14 mouse cellular contexts compared by ENCODE assay signal in the genomic region with DNA sequence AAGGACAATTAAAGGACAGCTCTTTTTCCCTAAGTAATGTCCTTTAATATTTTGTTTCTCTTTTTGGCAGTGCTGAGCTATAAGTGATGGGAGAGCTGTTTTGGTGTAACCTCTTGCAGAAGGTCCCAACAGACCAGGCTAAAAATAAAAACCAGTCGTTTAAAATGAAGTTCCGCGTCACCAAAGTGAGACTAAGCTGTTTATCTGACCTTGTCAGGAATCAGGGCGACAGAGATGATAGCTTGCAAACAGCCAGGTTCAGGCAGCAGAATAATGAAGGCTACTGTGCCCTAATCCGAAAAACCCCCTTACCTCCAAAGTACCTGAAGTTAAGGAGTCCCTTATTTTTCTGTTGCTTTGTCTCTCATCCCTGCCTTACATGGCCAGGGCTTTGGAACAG. TPM values are rescaled to one million over a fixed set of nuclear protein-coding genes. Genes with fewer than 3 reads are reported as not detected.
DNase-seq lines count a peak whose midpoint lies in the region; ATAC-seq and TF ChIP-seq lines count a peak whose summit lies in the region.
"Had no signal": no experiment of that assay in that cellular context is flagged by ENCODE, and none has a peak within 500 bp of the region (broad histone marks: within the 10 kb centered on the region; RNA-seq: fewer than 3 reads in every experiment).

No protein-coding gene starts in this region.

- peak overlapping the region; percentile 69 for H3K9ac ChIP-seq in heart, embryonic 13.5 days
- H3K9ac ChIP-seq in liver, embryonic 15.5 days, result 0 out of 2 replicates have a peak overlapping the region, but pooled peaks have one; percentile 10
- H3K9ac ChIP-seq: intestine, embryonic 15.5 days; stomach, embryonic 15.5 days had no signal

- no peak for ATAC-seq in heart, embryonic 13.5 days (ENCODE audit: extremely low read depth, insufficient number of reproducible peaks, low FRiP score, low TSS enrichment)
- ATAC-seq in erythroid progenitor cell, adult 5-6 weeks (replicated peaks; ENCODE audit: low FRiP score, poor library complexity, severe bottlenecking), result peak; percentile 22; the same call in 1 of the 2 replicates
- peak; percentile 33 for ATAC-seq in liver, embryonic 15.5 days (ENCODE audit: insufficient read depth)
- ATAC-seq: CD4-positive, CD25-positive, alpha-beta regulatory T cell, adult 4 months; intestine, embryonic 15.5 days had no signal

- peak overlapping the region; percentile 38 for H3K4me2 ChIP-seq in heart, embryonic 13.5 days
- peak overlapping the region; percentile 54 for H3K4me2 ChIP-seq in liver, embryonic 15.5 days
- H3K4me2 ChIP-seq: intestine, embryonic 15.5 days; stomach, embryonic 15.5 days had no signal

- 7% methylated on average over 5 of the region's 5 CpGs for WGBS in heart, embryonic 13.5 days
- WGBS in bone marrow, adult 2 months, result 41% methylated on average over 5 of the region's 5 CpGs
- WGBS in liver, embryonic 15.5 days (ENCODE audit: insufficient replicate concordance), result 6% methylated on average over 5 of the region's 5 CpGs

- peak overlapping the region; percentile 83 for H3K27ac ChIP-seq in heart, embryonic 13.5 days (replicated peaks)
- peak overlapping the region; percentile 60; the same call in 1 of the 2 replicates for H3K27ac ChIP-seq in bone marrow, adult 2 months (ENCODE audit: control insufficient read depth, insufficient read depth, low read depth, low read length, poor library complexity)
- peak overlapping the region; percentile 84 for H3K27ac ChIP-seq in liver, embryonic 15.5 days (replicated peaks)
- H3K27ac ChIP-seq: intestine, embryonic 15.5 days; stomach, embryonic 15.5 days had no signal

- H3K4me1 ChIP-seq in heart, embryonic 13.5 days, result peaks cover 31% of the 10 kb centered on the region
- peaks cover 1% of the 10 kb centered on the region; the same call in 1 of the 2 replicates for H3K4me1 ChIP-seq in bone marrow, adult 2 months (ENCODE audit: control insufficient read depth, insufficient read depth, low read length)
- H3K4me1 ChIP-seq in liver, embryonic 15.5 days (replicated peaks), result peaks cover 48% of the 10 kb centered on the region
- H3K4me1 ChIP-seq: intestine, embryonic 15.5 days; stomach, embryonic 15.5 days had no signal

- 0 out of 2 replicates have a peak, but pooled peaks cover 5% of the 10 kb centered on the region for H3K9me3 ChIP-seq in heart, embryonic 13.5 days
- H3K9me3 ChIP-seq in liver, embryonic 15.5 days (replicated peaks), result no peaks in the 10 kb centered on the region; the same call in 1 of the 2 replicates
- H3K9me3 ChIP-seq: intestine, embryonic 15.5 days; stomach, embryonic 15.5 days had no signal

- no peaks in the 10 kb centered on the region for H3K27me3 ChIP-seq in heart, embryonic 13.5 days (replicated peaks)
- no peaks in the 10 kb centered on the region for H3K27me3 ChIP-seq in liver, embryonic 15.5 days
- H3K27me3 ChIP-seq: intestine, embryonic 15.5 days; stomach, embryonic 15.5 days had no signal

- TF ChIP-seq CTCF in bone marrow, adult 2 months (IDR thresholded peaks at IDR 0.05; ENCODE audit: control insufficient read depth, insufficient read depth, low read length), result no peak

- no peak overlapping the region for H3K4me3 ChIP-seq in heart, embryonic 13.5 days
- no peak overlapping the region for H3K4me3 ChIP-seq in bone marrow, adult 2 months (replicated peaks; ENCODE audit: control insufficient read depth, low read depth, low read length)
- no peak overlapping the region for H3K4me3 ChIP-seq in liver, embryonic 15.5 days (replicated peaks)
- H3K4me3 ChIP-seq: intestine, embryonic 15.5 days; stomach, embryonic 15.5 days had no signal

- H3K36me3 ChIP-seq in heart, embryonic 13.5 days, result no peaks in the 10 kb centered on the region
- no peaks in the 10 kb centered on the region for H3K36me3 ChIP-seq in liver, embryonic 15.5 days (replicated peaks)
- H3K36me3 ChIP-seq: intestine, embryonic 15.5 days; stomach, embryonic 15.5 days had no signal

- intact Hi-C loops in gastrocnemius, postnatal 36 days (cut with DNase I), result no loop called here

- TF ChIP-seq POLR2A in bone marrow, adult 2 months (IDR thresholded peaks at IDR 0.05; ENCODE audit: borderline replicate concordance, control insufficient read depth, low read depth, low read length), result no peak

- no peak for DNase-seq in heart, adult 11 months
- DNase-seq in cerebellum, adult 8-10 months, result no peak
- DNase-seq in natural killer cell, adult 2 months (ENCODE audit: low spot score in 2 of 2), result no peak
- DNase-seq in gastrocnemius, postnatal 36 days, result no peak
- DNase-seq: cerebellum, adult 2 months; kidney, postnatal 25 days; thymus, postnatal 14 days had no signal

RNA-seq across cellular contexts. Expression of a gene that starts 21.2 kb away (rescaled TPM):
- polyA plus RNA-seq in heart, embryonic 13.5 days (2015; fragmentation: Nextera tagmentation; extraction: Ambion mirVana), result 40.1 and 41.9 TPM in 2 replicates
- polyA plus RNA-seq in bone marrow, adult 2 months (2011; ENCODE audit: insufficient read depth, insufficient read length, low replicate concordance, missing spikeins), result 3.6 and 6.3 TPM in 2 replicates
- total RNA-seq in erythroid progenitor cell, adult 5-6 weeks (2015; ENCODE audit: low replicate concordance), result 4.3 and 6.7 TPM in 2 replicates
- total RNA-seq in erythroid progenitor cell, adult 5-6 weeks (2017; ENCODE audit: low replicate concordance), result 2.6 and 7.1 TPM in 2 replicates
- polyA plus RNA-seq in liver, embryonic 15.5 days (2015; fragmentation: Nextera tagmentation; extraction: Ambion mirVana), result 4.5 TPM in 2 replicates
- 1 to 10 TPM; 3.9 to 4.1 TPM for total RNA-seq in gastrocnemius, postnatal 36 days (2021)
